Mouse (Mus musculus) megakaryocyte, adult 5-6 weeks (primary cell): ENCODE measurements around the gene Zeb2. TPM values are rescaled to one million over a fixed set of nuclear protein-coding genes. Genes with fewer than 3 reads are reported as not detected.
A peak's percentile ranks its signal among the peaks of the same experiment; 100 is the strongest.

Experiments used
- ATAC-seq: 2 replicates; pipeline ENCODE4 v1.8.0; 2016; ENCODE audit warnings: mild to moderate bottlenecking, inconsistent platforms; ENCODE audit not compliant: poor library complexity, severe bottlenecking
- total RNA-seq, 2 experiments: library from RNA; stranded (forward) in 1 of 2; stranded (reverse) in 1 of 2; fragments of 153-499, 151-499 nt in 1 of 2; fragments of 221-1000, 200-1000 nt in 1 of 2; gene quantifications; 2 replicates each; pipeline versions ENCODE4 v1.2.3 to v1.2.4; 2015 to 2017

Gene Zeb2
- total RNA-seq, 2 experiments from 2014 or later, result 278 to 305 TPM

DNA sequence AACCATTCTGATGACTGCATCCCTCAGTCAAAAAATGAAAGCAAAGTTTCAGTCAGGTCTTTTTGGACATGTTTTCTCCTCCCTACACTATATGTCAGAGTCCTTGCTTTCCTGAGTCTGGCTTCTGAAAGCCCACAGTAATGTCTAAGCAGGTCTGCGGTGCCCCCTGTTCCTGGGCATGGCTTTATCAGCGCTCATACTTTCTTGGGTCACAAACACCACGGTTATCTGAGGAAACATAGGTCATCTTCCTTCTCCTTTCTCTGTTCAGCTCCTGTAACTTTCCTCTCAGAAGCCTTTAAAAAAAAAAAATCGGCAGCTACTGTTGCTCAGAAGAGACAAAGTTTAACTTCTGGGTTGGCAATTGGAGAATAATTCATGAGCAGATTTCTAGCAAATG is 17.2 kb downstream of the Zeb2 start:
- ATAC-seq, result peak; percentile 39

DNA sequence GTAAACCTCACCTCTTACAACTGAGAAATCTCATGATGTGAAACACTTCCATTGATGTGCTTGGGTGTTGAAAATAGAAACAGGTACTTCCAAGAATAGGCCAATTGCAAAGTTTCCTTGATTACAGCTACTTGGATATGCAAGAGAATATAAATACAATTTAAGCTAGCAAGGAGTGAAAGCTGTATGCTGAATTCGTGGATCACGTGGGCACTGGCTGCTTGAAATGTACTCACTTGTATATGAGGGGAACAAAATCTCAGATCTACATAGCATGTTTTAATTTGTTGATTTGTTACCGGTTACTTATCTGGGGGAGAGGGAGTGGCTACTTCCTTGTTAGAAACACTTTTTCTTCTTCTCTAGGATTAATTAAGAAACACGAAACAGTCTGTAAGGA is 18.1 kb downstream of the Zeb2 start:
- no peak for ATAC-seq

DNA sequence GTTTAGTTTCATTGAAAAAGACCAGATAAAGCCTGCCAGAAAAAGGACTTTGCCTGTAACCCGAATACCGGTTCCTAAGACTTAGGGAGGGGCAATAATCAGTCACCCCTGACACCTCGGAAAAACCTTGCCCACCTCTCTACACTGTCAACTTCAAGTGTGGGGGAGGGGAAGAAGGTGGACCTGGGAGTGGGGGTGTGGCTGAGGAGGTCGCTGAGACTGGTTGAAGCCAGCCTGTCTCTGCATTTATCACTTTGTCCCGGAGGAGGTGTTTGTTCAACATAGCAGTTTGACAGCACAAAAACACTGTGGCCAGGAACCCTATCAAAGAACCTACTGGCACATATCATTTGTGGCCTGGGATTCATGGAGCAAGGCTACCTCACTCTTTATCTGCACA is 19.2 kb downstream of the Zeb2 start:
- no peak for ATAC-seq

DNA sequence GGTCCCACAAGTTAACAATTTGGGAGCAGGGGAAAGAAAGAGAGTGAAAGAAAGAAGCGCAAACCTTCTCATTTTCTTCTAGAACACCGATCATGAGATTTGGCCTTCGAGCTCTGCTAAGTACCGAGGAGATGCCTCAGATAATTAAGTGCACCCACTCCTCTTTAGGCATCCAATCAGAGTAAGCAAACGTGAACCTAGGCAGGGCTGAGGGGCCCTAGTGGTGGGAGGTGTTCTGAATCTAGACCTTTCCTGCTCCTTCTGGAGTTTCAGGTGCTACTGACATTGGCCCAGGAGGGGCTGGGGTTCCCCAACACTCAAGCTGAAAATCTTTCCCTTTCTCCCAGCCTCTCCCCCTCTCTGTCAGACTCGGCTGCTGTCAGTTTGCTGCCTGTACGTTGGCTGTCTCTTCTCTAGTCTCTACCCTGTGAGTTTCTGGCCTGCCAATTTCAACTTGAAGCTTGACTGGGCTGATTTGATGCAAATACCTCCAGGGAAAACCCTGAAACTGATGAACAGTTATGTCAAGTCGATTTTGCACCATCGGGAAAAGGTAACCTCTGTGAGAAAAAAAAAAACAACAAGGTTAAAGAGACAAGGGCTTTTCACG is 20.5 kb downstream of the Zeb2 start:
- no peak for ATAC-seq

DNA sequence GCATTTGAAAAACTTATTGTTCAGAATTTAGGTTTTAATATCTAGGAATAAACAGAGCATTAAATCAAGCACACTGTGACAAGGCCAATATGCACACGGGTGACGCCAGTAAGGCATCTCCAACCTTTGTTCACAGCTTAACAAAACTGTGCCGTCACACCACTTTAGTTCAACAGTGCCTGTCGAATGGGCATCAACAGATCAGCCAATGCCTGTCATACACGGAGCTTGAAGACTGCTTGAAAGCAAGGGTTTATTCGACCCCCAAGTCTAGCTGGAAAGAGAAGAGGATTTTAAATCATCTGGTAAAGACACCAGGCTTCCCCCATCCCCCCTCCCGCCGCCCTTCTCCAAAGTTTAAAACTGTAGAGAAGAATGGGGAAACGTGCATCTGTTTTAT is 21.4 kb downstream of the Zeb2 start:
- no peak for ATAC-seq

DNA sequence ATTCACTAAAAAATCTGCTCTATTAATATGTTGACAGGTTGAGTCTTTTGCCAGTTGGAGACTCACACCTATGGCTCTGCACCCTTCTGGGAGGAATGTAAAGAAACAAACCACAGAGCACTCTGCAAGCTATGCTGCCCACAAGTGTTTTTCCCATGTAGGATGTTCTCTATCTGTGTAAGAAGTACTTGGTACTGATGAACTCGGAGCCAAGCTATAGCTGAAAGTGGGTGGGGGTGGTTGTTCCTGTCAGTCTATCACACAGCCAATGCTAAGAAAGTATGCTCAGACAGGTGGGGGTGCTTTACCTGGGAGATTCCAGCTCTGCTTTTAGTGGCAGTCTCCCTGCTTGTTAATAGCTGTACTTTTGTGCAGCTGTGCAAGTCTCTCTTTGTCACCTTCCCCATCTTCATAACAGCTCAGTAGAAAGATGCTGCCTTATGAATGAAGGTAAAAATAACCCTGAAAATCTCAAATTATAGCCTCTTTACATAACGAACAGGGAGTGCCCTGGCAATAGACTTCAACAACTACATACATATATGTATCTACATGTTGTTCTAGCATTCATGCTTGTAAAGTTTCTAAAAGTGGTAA is 22.7 kb downstream of the Zeb2 start:
- no peak for ATAC-seq

DNA sequence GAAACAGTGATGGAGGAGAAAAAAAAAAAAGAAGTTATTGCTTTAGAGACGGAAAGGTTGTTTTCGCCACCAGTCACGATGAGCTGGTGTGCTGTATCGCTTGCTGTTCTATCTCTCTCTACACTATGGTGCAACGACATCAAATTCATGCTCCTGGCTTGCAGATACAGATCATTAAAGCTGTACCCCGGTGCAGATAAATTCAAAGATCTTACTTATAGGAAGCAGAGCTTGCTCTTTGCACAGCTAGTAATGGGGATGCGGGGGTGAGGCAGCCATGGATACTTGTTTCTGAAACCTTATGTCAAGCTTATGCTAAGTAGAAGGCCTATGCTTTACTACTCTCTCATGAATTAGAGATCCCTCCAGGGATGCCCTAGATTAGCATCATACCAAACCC is 23.7 kb downstream of the Zeb2 start:
- 0 out of 2 replicates have a peak, but pooled peaks have one; percentile 17 for ATAC-seq

DNA sequence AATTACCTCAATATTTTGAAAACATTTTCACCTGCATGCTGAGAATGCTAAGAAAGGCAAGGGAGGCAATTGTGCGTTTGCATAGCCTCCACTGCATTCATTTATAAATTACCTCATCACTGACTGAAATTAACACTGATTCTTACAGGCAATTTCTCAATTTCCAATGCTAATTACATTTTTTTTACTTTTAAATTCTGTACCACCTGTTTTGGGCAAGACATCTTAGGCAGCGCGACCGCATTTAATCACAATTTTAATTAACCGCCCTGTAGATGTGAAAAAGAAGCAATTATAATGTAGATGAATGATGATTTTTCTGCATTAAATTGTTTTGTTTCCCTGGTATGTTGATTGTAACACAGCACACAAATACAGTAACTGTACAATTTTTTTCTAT is 24.5 kb downstream of the Zeb2 start:
- ATAC-seq, result no peak

DNA sequence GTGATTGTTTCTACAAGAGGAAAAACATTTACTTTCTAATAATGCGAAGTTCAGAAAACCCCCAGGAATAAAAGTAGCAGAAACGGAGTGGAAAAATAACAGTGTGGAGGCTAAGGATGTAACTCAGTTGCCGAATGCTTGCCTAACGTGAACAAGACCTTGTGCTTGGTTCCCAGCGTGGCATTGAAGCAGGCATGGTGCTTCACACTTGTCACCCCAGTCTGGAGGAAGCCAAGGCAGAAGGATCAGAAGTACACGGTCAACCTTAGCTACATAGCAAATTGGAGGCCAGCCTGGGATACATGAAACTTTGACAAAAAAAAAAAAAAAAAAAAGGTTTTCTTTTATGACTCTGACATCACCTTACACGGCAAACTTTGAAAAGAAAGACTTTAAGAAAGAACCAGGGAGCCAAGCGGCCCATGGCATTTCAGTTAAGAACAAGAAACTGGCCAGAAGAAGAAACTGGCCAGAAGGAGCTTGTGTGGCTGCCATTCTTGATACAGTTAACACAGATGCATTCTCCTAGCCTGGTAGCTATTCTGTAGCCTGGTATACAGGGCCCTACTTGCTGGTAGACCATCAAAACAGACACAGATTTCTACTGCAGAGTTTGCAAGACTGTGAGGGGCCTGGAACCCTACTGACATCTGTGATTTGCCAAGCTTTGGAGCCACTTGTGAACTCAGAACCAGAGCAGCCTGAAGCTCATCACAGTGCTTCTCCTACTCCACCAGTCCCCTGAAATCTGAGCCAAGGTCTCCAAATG is 26.5 kb downstream of the Zeb2 start:
- no peak for ATAC-seq

DNA sequence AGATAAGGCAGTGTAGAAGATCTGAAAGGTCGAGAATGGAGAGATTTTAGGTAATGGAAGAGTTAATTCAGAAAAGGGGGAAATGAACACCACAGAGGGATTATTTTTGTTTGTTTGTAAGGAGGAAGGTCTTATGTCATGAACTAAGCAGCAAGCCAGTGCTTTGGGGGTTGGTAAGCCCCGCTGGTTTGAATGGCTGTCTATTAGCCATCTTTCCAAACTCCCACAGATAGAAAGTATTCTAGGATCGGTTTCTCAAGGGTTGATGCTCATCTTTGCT is 28.0 kb downstream of the Zeb2 start:
- ATAC-seq, result no peak

DNA sequence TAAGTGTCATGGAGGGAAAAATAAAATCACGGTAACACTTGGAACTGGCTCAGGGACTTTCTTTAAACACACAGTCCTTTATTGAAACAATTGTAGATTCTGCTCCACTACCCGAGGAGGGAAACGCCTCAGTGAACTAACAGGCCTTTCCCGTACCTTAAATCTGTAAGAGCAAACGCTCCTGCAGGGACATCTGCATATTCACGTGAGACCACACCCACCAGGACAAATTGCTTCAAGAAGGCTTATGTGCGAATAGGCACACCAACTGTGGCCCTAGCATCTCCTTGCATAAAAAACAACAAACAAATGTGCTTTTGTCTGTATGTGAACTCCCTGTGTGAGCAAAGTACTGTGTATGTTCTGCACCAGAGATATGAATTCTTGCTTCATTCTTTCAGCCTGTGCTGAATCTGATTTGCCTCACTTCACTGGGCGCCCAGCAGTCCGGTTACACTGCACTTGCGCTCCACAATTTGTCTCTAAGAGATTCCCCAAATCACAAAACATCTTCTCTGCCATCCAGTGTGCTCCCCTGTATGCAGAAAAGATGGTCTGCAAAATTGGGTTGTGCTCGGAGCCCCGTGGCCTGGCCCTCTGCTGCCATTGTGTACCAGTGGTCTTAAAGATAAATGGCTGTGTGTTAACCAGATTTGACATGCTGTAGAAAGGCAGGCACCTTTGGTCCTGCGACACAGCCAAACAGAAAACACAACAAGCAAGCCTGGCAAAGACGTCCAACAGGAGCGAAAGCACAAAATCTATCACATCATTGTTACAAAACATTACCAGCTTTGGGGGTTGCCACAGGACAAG is 28.6 kb downstream of the Zeb2 start:
- ATAC-seq, result no peak

DNA sequence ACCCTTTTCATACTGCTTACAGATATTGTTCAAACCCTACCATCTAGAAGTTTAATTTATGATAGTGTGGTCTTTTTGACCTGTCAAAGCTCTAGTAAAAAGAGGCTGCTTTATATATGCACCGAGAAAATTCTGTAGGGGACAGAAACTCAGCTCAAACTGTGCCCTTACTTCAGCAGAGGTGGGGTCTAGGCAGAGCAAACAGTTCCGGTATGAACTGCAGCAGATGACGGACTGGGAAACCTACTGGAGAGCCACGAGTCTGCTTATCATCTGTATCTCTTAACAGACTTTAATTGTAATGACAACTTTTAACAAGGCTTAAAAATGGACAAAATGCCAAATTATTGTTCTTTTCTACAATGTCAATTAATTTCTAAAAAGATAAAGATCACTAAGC is 30.0 kb downstream of the Zeb2 start:
- no peak for ATAC-seq

DNA sequence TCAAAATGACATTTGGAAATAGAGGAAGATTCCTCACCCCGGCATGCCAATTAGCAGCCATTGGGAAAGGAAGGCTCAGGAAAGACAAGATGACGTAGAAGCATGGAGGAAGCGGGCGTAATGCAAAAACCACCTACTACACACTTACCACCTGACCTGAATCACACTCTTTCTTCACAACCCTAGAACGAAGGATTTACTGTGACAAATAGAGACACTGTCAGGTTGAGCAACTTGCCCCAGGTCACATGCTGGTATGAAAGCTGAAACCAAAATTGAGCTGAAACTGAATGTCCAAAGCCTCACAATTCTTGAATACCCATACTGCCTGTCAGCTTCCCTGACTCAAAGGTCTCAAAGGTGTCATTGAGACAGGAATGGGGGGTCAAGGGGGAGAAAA is 31.5 kb downstream of the Zeb2 start:
- peak; percentile 68 for ATAC-seq

DNA sequence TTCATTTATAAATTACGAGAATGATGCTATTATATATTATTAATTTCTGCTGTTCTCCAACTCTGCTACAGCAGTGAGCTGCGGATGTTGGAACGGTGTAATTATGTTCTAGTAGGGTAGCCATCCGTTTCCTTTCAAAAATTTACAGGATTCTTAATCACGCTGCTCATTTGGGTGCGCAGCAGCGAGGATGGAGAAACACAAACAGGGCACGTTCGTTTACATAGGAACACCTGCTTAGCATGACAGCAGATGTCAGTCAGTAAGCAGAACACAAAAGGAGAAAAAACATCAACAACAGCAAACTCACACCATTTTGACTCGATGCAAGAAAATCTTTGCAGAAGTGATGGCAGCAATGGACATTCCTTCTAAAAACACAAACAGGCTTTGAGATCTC is 34.2 kb downstream of the Zeb2 start:
- no peak for ATAC-seq

DNA sequence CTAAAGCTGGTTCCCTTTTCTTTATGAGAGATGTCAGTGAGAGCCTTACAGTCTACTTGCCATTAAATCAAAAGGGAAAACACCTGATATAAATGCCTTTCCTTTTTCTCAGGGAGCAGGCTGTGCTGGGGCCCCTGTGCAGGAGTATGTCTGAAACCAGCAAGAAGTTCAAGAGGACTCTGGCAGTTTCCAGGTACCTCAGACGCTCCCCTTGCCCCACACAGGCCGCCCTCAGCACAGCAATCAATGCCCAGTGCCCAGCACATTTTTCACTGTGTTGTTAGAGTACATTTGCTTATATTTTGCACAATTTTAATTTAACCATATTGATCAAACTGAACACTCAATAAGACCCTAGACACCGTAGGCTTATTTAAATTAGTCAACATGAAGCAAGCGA is 35.6 kb downstream of the Zeb2 start:
- no peak for ATAC-seq

DNA sequence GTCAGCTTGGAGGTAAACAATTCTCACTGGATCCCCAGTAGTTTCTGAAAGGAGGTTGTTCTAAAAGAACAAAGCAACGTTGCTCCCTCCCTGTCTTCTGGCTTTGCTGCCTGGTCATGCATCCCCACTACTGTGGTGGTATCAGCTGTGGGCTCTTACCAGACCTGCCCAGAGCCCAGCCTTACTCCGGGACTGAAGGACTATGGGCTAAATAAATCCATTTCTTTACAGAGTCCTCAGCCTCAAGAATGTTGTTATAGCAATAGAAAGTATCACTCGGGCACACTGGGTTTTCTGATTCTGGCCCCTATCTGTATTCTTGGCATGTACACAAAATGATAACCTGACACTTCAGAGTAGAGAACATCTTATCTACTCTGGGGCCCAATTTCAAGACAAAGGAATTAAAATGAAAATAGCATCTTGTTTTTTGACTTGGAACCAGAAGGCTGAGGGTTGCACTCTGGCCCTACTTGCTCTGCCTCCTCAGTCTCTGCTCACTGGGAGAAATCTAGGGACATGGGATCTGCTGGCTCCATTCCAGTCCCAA is 39.2 kb downstream of the Zeb2 start:
- no peak for ATAC-seq

DNA sequence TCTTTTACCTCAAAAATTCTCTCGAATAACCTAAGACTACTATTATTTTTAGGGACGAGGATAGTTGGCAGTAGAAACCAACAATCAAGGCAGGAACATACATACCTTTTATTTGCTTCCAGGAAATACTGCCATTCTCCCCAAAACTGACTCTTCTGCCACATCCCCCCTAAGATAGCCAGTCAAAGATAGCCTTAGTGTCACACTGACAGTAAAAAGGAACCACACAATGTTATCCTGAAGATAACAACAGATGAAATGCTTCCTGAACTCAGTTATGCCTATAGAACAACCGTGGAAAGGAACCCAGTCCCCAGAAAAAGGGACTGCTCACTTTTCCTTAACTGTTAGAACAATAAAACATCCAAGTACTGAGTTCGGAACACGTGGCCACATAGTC is 39.8 kb downstream of the Zeb2 start:
- no peak for ATAC-seq

DNA sequence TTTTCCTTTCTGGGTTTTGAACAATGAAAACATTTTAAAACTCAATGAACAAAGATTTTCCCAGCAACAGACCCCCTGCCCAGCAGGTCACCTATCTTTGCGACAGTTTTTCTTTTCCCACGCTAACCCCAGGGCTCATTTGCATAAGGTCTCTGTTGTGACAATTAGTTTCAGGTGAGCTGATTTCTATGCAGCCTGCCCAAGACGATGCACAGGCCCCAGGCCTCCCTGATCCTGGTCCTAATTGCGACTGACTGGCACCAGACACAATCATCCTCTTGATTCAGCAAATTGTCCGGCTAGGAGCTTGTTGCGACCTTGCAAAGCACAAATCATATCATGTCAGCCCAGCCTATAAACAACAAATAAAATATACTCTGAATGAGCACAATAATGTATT is 44.2 kb downstream of the Zeb2 start:
- no peak for ATAC-seq

DNA sequence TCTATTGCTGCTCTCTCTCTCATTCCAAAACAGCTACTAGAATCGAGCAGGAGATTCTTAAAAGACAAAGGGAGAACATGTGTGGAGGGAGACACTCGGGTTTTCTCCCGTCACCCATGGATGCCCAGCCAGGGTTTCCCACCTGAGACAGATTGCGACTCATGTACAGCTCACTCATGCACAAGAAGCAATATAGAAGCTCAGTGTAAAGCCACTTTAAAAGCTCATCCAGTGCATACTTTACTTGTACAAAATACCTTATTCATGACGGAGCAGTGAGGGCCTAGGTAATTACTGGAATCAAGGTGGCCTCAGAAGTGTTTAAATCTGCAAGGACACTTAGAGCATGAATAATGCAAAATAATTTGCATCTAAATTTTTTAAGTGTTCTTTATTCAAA is 45.9 kb downstream of the Zeb2 start:
- no peak for ATAC-seq

DNA sequence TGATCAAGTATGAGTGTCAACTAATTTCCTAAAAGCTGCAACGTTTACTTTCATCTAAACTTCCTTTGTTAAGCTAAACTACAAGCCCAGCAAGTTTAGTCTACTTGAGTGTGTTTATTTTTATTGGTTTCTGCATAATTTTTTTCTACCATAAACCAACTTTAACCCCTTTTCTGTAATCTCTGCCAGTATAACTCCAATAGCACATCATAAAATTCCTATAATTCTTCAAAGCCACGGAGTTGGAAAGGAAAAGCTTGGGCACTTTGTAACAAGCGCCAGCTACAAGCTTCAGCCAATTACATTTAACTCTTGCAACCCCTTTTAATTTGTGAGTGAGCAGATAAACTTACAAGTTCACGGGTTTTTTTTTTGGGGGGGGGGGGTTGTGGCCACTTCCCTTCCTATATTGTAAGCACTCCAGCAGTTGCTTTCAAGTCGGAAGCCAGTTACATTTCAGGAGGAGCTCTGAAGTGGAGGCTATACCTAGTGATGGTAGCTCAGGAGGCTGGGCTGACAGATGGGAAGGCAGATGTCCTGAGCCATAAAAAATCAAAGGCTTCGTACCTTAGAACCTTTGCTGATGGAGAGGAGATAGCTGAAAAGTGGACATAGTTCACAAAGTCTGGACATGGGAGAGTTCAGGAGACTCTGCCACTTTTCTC is 46.5 kb downstream of the Zeb2 start:
- no peak for ATAC-seq
